Mouse (Mus musculus): ENCODE results near the gene Odf3.

The Odf3 gene

GRCm38 (mm10) chr7:140847755-140848580, at the start of gene Odf3:
Gene Odf3 (plus strand): TSS chr7:140847805.
- no peak for DNase-seq

- DNase-seq, result no peak
These were observed 49.4 kb upstream of the Odf3 start for GRCm38 (mm10) chr7:140798212-140798611.

- no peak for DNase-seq
These were observed 45.0 kb upstream of the Odf3 start for GRCm38 (mm10) chr7:140802629-140803028.

GRCm38 (mm10) chr7:140805704-140806103, 41.9 kb upstream of the Odf3 start:
- peak in 1 of 2 experiments; percentile 11 for DNase-seq

- DNase-seq, result no peak
These were observed 37.1 kb upstream of the Odf3 start for GRCm38 (mm10) chr7:140810496-140810895.

- no peak for DNase-seq
These were observed 35.9 kb upstream of the Odf3 start for GRCm38 (mm10) chr7:140811714-140812113.

GRCm38 (mm10) chr7:140812850-140813249, 34.8 kb upstream of the Odf3 start:
- DNase-seq, result no peak

- no peak for DNase-seq
These were observed 27.4 kb upstream of the Odf3 start for GRCm38 (mm10) chr7:140820173-140820572.

- no peak for DNase-seq
These were observed 26.3 kb upstream of the Odf3 start for GRCm38 (mm10) chr7:140821305-140821652.

- DNase-seq, result no peak
These were observed 25.8 kb upstream of the Odf3 start, which contains the start of gene Zfp941 for GRCm38 (mm10) chr7:140821653-140822329. Gene Zfp941 (minus strand): TSS chr7:140822178.

GRCm38 (mm10) chr7:140822731-140823130, 24.9 kb upstream of the Odf3 start:
- no peak for DNase-seq

- DNase-seq, result no peak
These were observed 19.3 kb upstream of the Odf3 start for GRCm38 (mm10) chr7:140828171-140828881.

- DNase-seq, result no peak
These were observed 16.2 kb upstream of the Odf3 start for GRCm38 (mm10) chr7:140831447-140831846.

GRCm38 (mm10) chr7:140833341-140833740, 14.3 kb upstream of the Odf3 start:
- DNase-seq, result no peak

GRCm38 (mm10) chr7:140834968-140835757, 12.4 kb upstream of the Odf3 start, which contains the start of gene Urah:
Gene Urah (plus strand): TSS chr7:140835018.
- no peak for DNase-seq

- no peak for DNase-seq
These were observed 11.9 kb upstream of the Odf3 start for GRCm38 (mm10) chr7:140835758-140836087.

GRCm38 (mm10) chr7:140836243-140837115, 11.1 kb upstream of the Odf3 start:
- no peak for DNase-seq

- DNase-seq, result no peak
These were observed 8.0 kb upstream of the Odf3 start for GRCm38 (mm10) chr7:140839556-140839955.

- DNase-seq, result no peak
These were observed 6.6 kb upstream of the Odf3 start for GRCm38 (mm10) chr7:140840750-140841735.

- no peak for DNase-seq
These were observed 3.8 kb upstream of the Odf3 start for GRCm38 (mm10) chr7:140843806-140844205.
